Mouse (Mus musculus): ENCODE data around the gene Nav2.

Gene Nav2

DNA sequence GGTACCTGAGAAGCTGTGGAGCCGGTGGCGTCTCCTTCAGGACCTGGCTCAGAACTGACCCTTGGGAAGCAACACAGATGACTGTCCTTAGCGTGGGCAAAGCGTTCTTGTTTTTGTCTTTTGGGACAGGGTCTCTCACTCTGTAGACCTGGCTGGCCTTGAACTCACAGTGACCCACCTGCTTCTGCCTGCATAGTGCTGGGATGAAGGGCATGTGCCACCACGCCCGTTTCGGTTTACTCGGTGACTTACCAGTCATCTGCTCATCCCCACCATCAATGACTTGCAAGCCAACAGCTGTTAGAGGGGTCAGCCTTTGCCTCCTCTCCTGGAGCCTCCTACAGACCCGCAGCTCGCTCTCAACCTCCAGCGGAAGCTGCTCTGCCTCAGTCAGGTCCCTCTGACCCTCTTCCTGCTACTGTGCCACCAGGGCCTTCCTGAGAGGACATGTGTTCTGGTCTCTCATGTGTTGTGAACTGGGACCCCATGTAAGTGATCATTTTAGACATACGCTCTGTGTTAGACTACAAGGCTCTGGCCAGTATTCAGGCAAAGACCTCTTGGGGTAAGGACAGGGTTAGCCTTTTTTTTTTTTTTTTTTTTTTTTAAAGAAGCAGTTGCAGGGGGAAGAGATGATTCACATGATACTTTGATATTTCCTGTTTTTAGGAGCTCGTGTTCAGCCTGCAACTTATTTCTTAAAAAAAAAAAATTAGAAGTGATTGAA, 342.2 kb downstream of the Nav2 start:
- DNase-seq (ENCODE audit: low spot score) = no peak

DNA sequence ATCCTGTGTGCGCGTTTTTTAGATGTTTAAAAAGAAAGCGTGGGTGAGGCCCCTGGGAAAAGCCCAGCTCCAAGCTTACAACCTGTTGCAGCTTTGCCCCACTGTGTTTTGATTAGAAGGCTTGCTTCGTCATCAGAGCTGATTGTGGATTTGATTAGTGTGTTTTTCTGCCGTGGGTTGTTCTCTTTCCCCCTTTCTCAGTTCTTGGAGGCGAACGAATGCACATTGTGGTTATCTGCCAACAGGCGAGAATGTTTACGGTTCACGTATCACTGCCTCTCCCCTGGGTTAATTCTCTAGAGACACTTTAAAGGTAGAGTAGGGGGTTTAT, 342.8 kb downstream of the Nav2 start:
- DNase-seq (ENCODE audit: low spot score) = no peak

DNA sequence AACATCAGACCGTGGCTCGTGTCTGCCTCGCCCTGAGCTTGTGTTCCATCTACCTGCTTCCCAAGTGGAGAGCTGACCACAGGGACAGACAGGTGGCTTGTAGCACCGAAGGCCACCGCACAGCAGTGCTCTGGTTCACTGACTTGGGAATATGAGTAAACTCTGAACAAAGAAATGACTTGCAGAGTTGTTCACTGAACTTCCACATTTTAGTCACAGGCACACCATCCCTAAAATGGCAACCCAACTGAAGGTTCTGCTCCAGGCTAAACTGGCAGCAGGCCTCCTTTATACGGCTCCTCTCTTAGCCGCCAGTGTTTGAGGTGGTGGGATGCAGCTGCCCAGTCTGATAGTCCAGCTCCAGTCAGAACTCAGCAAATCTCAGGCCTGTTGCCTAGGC, 343.9 kb downstream of the Nav2 start:
- no peak for DNase-seq (ENCODE audit: low spot score)

DNA sequence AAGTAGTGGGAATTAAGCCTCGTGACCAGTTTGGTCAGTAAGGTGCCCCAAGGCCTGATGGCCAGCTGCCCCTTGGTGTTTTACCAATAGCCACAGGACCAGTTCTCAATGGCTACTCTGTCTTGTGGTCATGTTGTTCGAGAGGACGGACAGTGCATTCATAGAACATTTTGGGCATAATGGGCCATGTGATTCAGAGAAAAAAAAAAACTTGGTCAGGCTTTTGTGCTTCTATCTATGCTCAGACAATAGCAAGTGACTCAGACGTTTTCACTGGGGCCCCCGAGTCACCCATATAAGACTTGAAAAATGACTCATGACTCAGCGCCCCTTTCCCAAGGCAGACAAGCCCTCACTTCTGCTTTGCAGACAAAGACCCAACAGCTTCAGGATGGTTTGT, 344.4 kb downstream of the Nav2 start:
- DNase-seq (ENCODE audit: low spot score) = no peak

DNA sequence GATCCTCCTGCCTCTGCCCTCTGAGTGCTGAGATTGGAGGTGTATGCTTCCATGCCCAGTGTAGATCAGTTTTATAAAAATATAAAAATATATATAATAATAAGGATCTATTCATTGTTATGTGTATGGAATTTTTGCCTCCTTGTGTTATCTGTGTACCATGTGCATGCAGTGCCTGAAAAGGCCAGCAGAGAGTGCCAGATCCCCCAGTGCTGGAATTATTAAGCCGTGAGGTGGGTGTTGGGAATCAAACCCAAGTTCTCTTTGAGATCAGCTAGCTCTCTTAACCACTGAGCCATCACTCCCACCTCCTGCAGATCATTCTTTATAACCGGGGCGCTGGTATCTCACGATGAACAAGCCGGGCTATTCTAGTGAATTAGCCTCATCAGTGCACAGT, 346.5 kb downstream of the Nav2 start:
- DNase-seq (ENCODE audit: low spot score) = no peak

DNA sequence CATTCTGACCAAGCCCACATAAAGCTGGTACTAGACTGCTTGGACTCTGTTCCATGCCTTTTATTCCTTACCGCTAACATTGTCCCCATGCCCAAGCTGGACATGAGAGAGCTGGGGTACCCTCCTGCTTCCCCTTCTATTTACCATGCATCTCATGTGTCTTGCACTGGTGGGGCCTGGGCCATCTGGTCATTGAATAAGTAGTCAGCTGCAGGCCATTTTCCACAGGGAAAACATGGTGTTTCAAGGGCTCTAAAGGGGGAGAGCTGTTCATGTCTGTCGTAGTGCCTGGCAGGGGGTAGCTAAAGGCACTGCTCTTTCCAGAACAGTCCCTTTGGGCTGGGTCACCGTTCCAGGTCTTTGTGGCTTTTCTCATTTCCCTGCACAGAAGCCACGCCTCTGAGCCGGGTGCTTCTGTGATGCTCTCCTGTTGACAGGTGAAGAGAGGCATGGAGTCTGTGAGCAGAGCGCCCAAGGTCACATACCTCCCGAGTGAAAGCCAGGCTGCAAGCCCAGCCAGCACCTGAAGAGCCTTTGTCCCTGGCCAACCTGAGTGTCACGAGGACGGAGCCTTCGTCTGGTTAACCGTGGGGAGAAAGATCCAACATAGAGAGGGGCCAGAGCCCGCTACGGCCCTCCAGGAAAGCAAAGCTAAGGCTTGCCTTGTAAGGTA, 348.9 kb downstream of the Nav2 start:
- no peak for DNase-seq (ENCODE audit: low spot score)

DNA sequence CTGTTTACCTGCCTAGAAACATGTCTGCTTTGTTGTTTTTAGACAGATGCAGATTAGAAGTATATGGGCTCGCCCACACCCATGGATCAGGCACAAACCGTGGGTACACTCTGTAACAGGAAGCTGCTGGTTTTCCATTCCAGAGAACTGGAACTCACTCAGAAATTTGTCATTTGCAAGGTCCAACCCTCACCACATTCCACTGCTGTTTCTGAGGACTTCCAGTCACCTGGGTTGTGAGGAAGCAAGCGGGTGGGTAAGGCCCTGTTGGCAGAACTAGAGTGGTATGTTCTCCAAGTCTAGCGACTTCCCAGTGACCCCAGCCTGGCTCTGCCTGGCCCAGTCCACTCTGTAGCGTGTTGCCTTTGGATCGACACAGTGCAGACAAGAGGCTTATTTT, 349.6 kb downstream of the Nav2 start:
- no peak for DNase-seq (ENCODE audit: low spot score)

DNA sequence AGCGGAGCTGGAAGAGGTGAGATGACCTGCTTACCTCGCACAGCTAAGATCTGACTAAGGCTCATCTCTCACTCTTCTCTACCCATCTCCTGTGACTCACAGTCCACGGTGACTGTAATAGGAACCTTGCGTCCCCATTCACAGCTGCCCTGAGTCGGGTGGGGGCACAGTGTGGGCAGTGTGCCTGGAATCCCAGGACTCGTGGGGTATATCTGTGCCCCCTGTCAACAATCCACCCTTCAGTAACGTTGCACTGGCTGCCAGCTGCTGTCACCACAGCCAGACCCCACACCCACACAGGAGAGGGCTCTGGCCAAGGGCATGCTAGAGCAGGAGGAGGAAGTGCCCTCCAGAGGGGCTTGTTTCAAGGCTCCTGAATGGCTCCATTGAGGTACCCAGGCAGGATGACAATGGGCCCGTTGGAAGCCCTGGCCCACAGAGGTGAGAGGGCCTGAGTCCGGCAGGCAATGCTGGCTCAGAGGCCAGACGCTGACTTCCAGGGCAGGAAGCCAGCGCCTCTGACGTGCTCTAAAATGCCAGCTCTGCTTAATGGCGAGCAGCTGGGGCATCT, 353.5 kb downstream of the Nav2 start:
- no peak for DNase-seq (ENCODE audit: low spot score)

DNA sequence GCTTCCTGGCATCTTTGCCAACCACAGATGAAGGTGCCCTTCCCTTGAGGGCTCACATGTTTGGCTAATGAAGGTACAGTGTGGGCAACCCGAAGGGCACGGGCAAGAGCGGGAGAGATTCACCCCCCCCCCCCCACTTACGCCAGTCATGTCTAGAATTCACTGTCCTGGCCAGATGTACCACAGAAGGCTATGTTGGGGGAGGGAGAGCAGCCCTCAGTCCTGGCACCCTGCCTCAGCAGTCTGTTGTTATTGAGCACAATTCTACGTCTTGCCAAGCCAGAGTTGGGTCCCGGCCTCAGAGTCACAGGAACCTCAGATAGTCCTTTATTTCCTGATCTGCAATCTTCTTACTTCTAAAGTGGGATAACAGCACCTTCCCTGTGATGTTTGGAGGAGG, 357.9 kb downstream of the Nav2 start:
- no peak for DNase-seq (ENCODE audit: low spot score)

DNA sequence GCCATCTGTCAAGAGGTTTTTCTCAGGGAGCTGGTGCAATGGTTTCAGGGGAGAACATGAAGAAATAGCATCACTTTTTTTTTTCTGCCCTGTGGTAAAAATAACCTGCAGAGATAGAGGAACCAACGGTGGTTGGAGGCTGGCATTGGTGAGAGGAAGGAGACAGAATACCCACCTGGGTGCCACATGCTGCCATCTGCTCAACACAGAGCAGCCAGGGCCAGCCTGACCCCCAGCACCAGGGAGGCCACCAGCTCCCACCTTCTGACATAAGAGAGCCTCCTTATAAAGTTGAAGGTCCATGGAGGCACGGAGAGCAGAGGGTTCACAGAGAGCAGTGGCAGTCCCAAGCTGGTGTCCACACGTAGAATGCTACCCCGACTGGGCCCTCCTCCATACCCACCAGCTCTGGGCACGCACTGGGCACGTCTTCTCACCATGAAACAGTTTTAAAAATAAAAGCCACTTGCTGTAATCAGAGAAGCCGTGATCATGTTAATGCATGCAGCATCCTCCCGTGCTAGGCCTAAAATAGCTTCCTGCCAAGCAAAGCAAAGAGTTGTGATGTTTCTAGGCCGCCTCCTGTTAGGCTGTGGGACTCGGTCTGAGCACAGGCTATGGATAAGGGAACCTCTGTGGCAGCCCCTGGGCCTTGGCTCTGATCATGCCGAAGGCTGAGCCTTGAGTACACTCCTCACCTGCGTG, 359.3 kb downstream of the Nav2 start:
- no peak for DNase-seq (ENCODE audit: low spot score)

DNA sequence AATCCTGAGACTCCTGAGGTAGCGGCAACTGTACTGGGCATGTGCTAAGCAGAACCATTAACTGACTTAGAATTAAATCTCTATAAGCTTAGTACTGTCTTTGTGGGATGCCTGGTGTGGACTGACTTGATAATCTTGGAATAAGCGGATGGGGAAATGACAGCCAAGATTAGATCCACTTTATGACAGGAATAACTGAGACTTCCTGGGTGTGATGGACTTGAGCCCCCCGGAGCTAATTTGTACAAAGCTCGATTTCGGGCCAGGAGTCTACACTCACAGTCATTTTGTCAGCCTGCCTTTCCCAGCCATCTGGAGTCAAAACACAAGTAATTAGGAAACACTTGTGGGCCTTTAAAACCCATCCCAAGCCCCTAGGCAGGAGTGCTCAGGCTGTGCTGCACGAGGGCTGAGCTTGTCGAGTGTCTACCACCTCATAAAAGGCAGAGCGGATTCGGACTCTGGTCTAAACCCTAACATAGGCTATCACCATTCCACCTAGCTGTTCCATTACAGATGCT, 359.9 kb downstream of the Nav2 start:
- no peak for DNase-seq (ENCODE audit: low spot score)

DNA sequence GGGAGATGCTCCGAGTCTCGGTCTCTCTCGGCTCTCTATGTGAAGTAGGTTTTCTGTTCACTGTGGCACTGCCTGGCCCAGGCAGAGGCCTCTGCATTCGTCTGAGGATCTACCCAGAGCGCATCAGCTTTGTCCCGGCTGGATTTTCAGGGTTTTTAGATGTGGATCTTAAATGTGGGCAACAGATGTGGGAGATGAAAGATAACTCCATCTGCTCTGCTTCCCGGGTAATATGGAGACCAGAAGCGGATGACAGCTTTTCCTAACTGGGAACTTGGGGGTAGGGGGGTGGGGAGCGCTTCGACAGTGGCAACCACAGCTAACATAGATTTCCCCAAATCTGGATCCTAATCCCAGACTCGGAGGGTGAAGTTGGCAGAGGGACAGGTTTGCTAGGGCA, 362.3 kb downstream of the Nav2 start:
- DNase-seq (ENCODE audit: low spot score) = no peak

DNA sequence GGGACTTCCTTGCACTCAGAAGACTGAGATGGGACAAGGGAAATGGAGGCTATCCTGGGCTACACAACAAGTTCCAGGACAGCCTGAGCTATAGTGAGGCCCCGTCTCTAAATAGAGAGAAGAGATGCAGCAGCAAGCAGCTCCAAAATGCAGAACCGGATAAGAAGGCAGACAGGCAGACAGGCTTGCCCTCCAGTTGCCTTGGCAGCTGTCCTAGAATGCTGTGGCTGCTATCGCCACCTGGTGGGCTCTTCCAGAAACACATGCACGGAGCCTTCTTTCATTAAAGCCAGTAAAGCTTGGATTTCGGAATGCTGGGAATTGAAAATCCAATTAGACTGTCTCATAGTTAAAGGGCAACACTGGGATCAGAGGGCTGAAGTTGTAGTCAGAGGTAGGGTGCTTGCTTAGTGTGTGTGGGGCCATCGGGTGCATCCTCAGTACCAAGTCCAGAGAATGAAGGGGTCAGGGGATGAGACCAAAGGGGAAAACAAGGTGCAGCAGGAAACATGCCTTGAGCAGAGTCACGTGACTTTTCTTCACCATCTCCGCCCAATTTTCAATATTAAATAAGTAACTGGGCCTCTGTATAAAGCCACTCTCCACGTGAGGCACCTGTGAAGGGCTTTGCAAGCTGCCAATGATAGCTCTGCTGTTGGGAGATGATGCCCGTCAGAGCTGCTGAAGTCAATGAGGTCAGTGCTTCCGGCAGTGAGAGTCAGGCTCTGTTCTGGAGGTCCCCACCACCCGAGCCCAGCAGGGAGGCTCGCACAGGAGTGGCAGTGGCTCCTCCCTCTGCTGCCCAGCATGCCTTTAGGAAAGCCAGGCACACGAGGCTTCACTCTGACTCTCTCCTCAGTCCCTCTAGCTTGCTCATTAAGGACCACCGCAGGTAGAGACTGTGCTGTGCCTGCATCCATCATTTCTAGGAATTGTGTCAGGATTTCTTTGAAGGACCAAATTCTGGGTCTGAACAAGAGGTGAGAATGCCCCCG, 364.2 kb downstream of the Nav2 start:
- DNase-seq (ENCODE audit: low spot score) = peak; percentile 75

DNA sequence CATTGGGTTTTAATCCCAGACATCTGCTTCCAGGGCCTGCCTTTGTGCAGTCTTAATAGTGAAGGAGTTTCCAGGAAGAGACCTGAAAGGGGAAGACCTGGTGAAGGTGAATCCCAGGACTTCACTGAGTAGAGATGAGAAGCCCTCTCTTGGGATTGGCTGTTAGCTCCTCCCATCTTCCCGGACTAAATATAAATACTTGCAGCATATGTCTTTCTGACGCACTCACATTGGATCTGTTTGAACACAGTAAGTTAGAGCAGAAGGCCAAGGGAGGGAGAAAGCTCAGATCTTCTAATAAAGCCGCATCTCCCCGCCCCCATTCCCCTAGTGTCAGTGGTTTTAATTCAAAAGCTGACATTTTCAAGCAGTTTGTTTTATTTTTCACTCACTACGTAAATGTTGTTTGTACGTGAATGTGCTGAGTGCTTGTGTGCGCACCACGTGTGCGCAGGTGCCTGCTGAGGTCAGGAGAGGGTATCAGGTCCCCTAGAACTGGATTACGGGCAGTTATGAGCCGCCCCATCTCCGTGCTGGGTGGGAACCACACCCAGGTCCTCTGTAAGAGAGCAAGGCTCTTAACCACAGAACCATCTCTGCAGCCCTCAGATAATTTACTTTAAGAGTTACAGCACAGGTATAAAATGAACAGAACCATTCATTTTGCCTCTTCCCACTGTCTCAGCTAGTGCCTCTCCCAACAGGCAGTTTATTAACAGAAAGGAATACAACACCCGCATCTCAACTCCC, 365.6 kb downstream of the Nav2 start:
- DNase-seq (ENCODE audit: low spot score) = no peak

DNA sequence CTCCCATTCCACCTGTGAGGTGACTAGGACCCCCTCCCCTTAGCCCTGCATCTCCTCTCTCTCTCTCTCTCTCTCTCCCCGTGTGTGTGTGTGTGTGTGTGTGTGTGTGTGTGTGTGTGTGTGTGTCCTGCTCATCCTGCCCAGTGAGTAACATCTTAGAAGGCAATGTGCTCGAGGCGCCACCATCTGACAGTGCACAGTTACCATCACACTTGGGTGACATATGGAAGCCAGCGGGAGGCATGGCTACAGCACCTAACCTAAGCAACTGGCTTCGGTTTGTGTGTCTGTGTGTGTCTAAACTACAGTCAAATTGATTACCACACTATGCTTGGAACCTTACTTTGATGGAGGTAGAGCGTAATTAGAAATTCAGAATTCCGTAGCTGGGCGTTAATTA, 366.2 kb downstream of the Nav2 start:
- DNase-seq (ENCODE audit: low spot score) = no peak

DNA sequence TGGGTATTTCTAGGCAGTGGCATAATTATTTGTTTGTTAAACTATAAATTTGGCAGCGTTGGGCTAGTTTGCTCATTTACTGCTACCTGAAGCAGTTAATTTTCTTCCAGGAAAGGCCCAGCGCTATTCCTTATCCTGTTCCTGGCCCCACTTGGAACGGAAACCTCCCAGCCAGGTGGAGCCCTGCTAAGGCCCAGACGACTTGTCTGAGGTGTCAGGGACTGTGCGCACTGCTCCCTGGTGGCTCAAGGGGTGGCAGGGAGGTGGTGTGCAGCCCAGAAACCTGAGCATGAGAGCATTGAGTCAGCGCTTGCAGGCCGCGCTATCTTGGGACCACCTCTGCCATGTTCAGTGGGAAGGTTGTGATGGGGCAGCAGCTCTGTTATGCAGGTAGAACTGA, 367.6 kb downstream of the Nav2 start:
- DNase-seq (ENCODE audit: low spot score) = no peak

DNA sequence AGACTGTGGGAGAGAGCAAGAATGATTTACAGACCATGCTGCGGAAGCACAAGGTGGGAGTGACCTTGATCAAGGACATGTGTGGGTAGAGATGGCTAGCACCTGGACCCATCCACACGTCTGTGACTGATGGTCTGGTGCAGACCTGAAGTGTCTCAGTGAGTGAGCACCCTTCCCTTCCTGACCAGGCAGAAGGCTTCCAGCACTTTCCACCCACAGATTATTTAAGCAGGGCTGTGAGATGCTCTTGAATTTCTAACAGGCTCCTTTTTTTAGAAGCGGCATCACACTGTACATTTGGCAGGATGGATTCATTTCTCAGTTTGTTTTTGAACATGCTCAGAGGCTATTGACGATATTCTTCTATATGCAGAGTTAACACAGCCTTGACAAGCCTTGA, 369.2 kb downstream of the Nav2 start:
- DNase-seq (ENCODE audit: low spot score) = no peak

DNA sequence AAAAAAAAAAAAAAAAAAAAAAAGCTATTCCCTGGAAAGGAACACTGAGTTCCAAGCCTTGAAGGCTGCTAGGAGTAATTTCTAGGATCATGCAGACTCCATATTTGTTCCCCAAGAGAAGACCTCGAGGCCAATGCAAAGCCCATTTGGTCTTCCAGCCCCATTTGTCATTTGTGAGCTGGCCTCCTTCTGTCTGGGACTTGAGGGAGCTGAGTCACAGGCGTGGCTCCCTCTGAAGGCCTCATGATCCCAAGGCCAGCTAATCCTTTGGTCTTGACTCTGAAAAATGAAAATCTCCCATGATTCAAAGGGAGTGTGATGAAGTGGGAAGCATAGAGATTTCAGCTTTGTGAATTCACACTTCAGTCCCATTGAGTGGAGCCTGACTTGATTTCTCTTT, 370.0 kb downstream of the Nav2 start:
- no peak for DNase-seq (ENCODE audit: low spot score)

DNA sequence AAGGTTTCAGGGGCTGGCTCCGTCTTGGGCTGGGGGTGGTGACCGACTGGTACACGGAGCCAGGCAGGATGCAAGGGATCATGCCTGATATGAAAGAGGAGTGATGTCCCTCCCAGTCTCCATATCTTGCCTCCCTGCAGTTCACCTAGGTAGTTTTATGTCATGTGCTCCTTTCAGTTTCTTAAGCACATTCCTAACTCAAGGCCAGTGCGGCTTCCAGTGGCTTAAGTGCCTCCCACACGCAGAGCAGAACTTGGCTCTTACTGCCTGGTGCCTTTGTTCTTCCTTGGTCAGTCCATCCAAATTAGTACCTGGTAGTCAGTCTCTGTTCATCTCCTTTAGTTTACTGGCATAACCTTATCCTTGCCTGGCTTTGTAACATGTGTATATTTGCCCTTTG, 371.9 kb downstream of the Nav2 start:
- no peak for DNase-seq (ENCODE audit: low spot score)

DNA sequence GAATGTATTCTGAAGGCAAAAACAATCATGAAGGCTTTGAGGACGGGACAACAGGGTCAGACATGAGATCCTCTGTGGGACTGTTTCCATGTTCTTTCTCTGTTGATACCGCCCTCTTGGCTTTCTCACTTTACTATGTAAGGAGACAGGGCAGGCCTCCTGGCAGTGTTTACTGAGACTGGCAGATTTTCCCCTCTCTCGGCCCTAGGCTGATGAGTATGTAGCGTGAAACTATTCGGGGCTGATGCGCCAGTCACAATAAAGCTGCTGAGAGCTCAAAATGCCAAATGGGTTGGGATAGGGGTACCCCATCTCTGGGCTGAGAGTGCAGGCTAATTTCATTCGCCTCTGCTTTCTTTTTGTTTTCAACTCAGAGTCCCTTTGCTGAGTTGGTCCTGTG, 373.9 kb downstream of the Nav2 start:
- DNase-seq (ENCODE audit: low spot score) = no peak

Measured in urinary bladder, postnatal 25 days (tissue).